Mouse (Mus musculus) brain, embryonic 14.5 days (tissue): Measurements from ENCODE around the gene Vwa1.

Source experiments
- CTCF ChIP-seq: fragments of 200-500 bp; IDR thresholded peaks from 2 replicates; pipeline ENCODE4 v1.5.1; 2012; ENCODE audit warnings: inconsistent platforms, mild to moderate bottlenecking, moderate library complexity, borderline replicate concordance; ENCODE audit not compliant: insufficient read depth, insufficient read length; ENCODE audit errors: extremely low read depth
- POLR2A ChIP-seq: fragments of 200-500 bp; IDR thresholded peaks from 2 replicates; pipeline ENCODE4 v1.6.1; 2012; ENCODE audit warnings: mild to moderate bottlenecking, inconsistent platforms, borderline replicate concordance; ENCODE audit not compliant: poor library complexity, insufficient read depth, insufficient read length, severe bottlenecking; ENCODE audit errors: extremely low read depth

GRCm38 (mm10) chr4:155721668-155722083 is 52.8 kb downstream of the Vwa1 start:
- TF ChIP-seq POLR2A (no peak), CTCF (peak; percentile 56; the same call in 1 of the 2 replicates)
